ENCODE assay signal across 8 mouse cellular contexts in the genomic region with DNA sequence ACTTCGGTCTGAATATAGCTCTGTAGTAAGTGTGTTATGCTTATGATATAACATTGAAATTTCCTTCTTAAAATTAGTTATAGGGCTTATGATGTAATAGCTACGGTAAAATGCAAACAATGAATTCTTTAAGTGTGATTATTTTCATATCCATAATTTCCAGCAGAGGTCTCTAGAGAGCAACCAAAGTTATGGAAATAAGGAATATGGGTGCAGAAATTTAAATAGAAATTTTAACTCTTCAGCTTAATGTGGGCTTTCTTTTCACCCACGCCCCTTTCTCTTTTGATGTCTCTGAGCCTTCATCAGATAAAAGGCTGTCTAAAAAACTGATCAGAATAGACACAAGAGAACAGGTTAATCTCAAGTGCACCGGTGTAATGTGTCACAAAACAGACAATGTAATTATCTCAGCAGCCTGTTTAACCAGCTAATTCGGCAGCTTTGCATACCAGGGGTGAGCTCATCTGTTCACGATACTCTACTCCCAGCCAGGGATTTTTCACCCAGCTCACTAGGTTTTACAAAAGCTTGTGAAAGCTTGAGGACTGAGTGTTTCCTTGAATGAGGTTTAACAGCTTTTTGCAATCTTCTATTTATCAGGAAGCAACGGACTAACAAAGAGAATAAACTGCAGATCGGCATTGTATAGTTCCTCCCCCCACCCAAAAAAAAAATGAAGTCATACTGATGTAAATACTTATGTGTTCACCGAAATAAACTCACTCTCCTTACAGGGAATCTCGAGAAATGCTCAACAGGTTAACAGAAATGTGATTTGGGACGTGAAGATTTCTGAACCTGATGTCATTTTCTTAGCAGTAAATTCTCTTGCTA.
A peak's percentile ranks its signal among the peaks of the same experiment; 100 is the strongest.
DNase-seq lines count a peak whose midpoint lies in the region; ATAC-seq and TF ChIP-seq lines count a peak whose summit lies in the region.

No protein-coding gene starts in this region.

- no peak for ATAC-seq in heart, embryonic 12.5 days (ENCODE audit: insufficient number of reproducible peaks, low FRiP score)
- ATAC-seq in midbrain, embryonic 13.5 days, result 0 out of 2 replicates have a peak, but pooled peaks have one; percentile 45
- no peak for ATAC-seq in midbrain, embryonic 11.5 days (ENCODE audit: low FRiP score)
- no peak for ATAC-seq in liver, postnatal 0 days

- no peaks in the 10 kb centered on the region for H3K9me3 ChIP-seq in heart, embryonic 12.5 days (replicated peaks)
- no peaks in the 10 kb centered on the region for H3K9me3 ChIP-seq in heart, embryonic 10.5 days
- no peaks in the 10 kb centered on the region for H3K9me3 ChIP-seq in midbrain, embryonic 13.5 days
- no peaks in the 10 kb centered on the region for H3K9me3 ChIP-seq in midbrain, embryonic 11.5 days (ENCODE audit: control insufficient read depth, low read length)
- H3K9me3 ChIP-seq in forebrain, embryonic 10.5 days, result no peaks in the 10 kb centered on the region
- H3K9me3 ChIP-seq in liver, postnatal 0 days (ENCODE audit: low read length), result no peaks in the 10 kb centered on the region

- H3K4me3 ChIP-seq in heart, embryonic 12.5 days, result 0 out of 2 replicates have a peak overlapping the region, but pooled peaks have one; percentile 4
- no peak overlapping the region for H3K4me3 ChIP-seq in heart, embryonic 10.5 days
- H3K4me3 ChIP-seq in midbrain, embryonic 13.5 days (replicated peaks), result no peak overlapping the region
- H3K4me3 ChIP-seq in midbrain, embryonic 11.5 days (ENCODE audit: low read depth, low read length), result no peak overlapping the region
- H3K4me3 ChIP-seq in forebrain, embryonic 10.5 days, result peak overlapping the region; percentile 24; the same call in 1 of the 2 replicates
- no peak overlapping the region for H3K4me3 ChIP-seq in liver, postnatal 0 days (ENCODE audit: low read depth, low read length)

- H3K4me2 ChIP-seq in heart, embryonic 12.5 days, result peak overlapping the region; percentile 52
- H3K4me2 ChIP-seq in midbrain, embryonic 13.5 days (replicated peaks), result peak overlapping the region; percentile 36
- H3K4me2 ChIP-seq in midbrain, embryonic 11.5 days, result no peak overlapping the region
- H3K4me2 ChIP-seq in liver, postnatal 0 days (ENCODE audit: low read depth, low read length), result peak overlapping the region; percentile 47; the same call in 1 of the 2 replicates

- 0 out of 2 replicates have a peak, but pooled peaks cover 2% of the 10 kb centered on the region for H3K4me1 ChIP-seq in heart, embryonic 12.5 days (replicated peaks)
- no peaks in the 10 kb centered on the region for H3K4me1 ChIP-seq in heart, embryonic 10.5 days
- H3K4me1 ChIP-seq in midbrain, embryonic 13.5 days (replicated peaks), result no peaks in the 10 kb centered on the region
- H3K4me1 ChIP-seq in midbrain, embryonic 11.5 days (ENCODE audit: control insufficient read depth, insufficient read depth, low read length), result no peaks in the 10 kb centered on the region
- H3K4me1 ChIP-seq in forebrain, embryonic 10.5 days, result peaks cover 12% of the 10 kb centered on the region
- no peaks in the 10 kb centered on the region for H3K4me1 ChIP-seq in liver, postnatal 0 days (ENCODE audit: insufficient read depth)

- no peak overlapping the region for H3K9ac ChIP-seq in heart, embryonic 12.5 days
- H3K9ac ChIP-seq in midbrain, embryonic 13.5 days (replicated peaks), result no peak overlapping the region
- no peak overlapping the region for H3K9ac ChIP-seq in midbrain, embryonic 11.5 days (ENCODE audit: low read length)
- H3K9ac ChIP-seq in liver, postnatal 0 days (replicated peaks), result no peak overlapping the region

- peak; percentile 43 for TF ChIP-seq CTCF in liver, postnatal 0 days (IDR thresholded peaks at IDR 0.05; ENCODE audit: low read depth)

- no peaks in the 10 kb centered on the region for H3K27me3 ChIP-seq in heart, embryonic 12.5 days (replicated peaks)
- H3K27me3 ChIP-seq in heart, embryonic 10.5 days (ENCODE audit: insufficient read depth, poor library complexity, severe bottlenecking), result no peaks in the 10 kb centered on the region
- no peaks in the 10 kb centered on the region for H3K27me3 ChIP-seq in midbrain, embryonic 13.5 days
- H3K27me3 ChIP-seq in midbrain, embryonic 11.5 days (ENCODE audit: control insufficient read depth, insufficient read depth, low read length), result no peaks in the 10 kb centered on the region
- H3K27me3 ChIP-seq in forebrain, embryonic 10.5 days (ENCODE audit: poor library complexity, severe bottlenecking), result no peaks in the 10 kb centered on the region
- no peaks in the 10 kb centered on the region for H3K27me3 ChIP-seq in liver, postnatal 0 days (ENCODE audit: insufficient read depth, low read length)

- TF ChIP-seq EP300 in liver, postnatal 0 days (IDR thresholded peaks at IDR 0.05; ENCODE audit: low read depth), result no peak

- H3K27ac ChIP-seq in heart, embryonic 12.5 days (ENCODE audit: poor library complexity, severe bottlenecking), result no peak overlapping the region
- H3K27ac ChIP-seq in heart, embryonic 10.5 days, result no peak overlapping the region
- no peak overlapping the region for H3K27ac ChIP-seq in midbrain, embryonic 13.5 days
- H3K27ac ChIP-seq in midbrain, embryonic 11.5 days (ENCODE audit: low read depth, low read length), result no peak overlapping the region
- H3K27ac ChIP-seq in forebrain, embryonic 10.5 days, result no peak overlapping the region
- H3K27ac ChIP-seq in liver, postnatal 0 days (ENCODE audit: low read depth), result no peak overlapping the region

- no peak for DNase-seq in heart, embryonic 10.5 days (ENCODE audit: low spot score)
- DNase-seq in midbrain, embryonic 11.5 days (ENCODE audit: low spot score, missing footprints), result no peak
- DNase-seq in forebrain, embryonic 10.5 days (ENCODE audit: extremely low spot score, low spot score), result no peak
- DNase-seq in liver, postnatal 0 days, result no peak
- DNase-seq in ovary, adult 18-20 months (ENCODE audit: low spot score), result no peak
- DNase-seq in urinary bladder, postnatal 4 days (ENCODE audit: low spot score in 2 of 2), result no peak

- H3K36me3 ChIP-seq in heart, embryonic 12.5 days, result no peaks in the 10 kb centered on the region
- H3K36me3 ChIP-seq in heart, embryonic 10.5 days, result no peaks in the 10 kb centered on the region
- H3K36me3 ChIP-seq in midbrain, embryonic 13.5 days, result no peaks in the 10 kb centered on the region
- no peaks in the 10 kb centered on the region for H3K36me3 ChIP-seq in midbrain, embryonic 11.5 days (ENCODE audit: control insufficient read depth, insufficient read depth, low read length)
- H3K36me3 ChIP-seq in forebrain, embryonic 10.5 days (replicated peaks), result no peaks in the 10 kb centered on the region
- H3K36me3 ChIP-seq in liver, postnatal 0 days (replicated peaks; ENCODE audit: insufficient read depth, low read length), result no peaks in the 10 kb centered on the region

- WGBS in heart, embryonic 12.5 days, result 48% methylated on average over 11 of the region's 11 CpGs
- 55% methylated on average over 11 of the region's 11 CpGs for WGBS in heart, embryonic 10.5 days
- WGBS in midbrain, embryonic 13.5 days, result 36% methylated on average over 11 of the region's 11 CpGs
- 44% methylated on average over 11 of the region's 11 CpGs for WGBS in midbrain, embryonic 11.5 days
- 47% methylated on average over 11 of the region's 11 CpGs for WGBS in forebrain, embryonic 10.5 days
- 26% methylated on average over 11 of the region's 11 CpGs for WGBS in liver, postnatal 0 days (ENCODE audit: insufficient replicate concordance)

Comparison
In these comparisons a context has a peak if more than half of its experiments do, and no peak if none do; other contexts are left out.
1. H3K4me3 ChIP-seq: peak in heart, embryonic 12.5 days (single experiment) and forebrain, embryonic 10.5 days (single experiment); none in heart, embryonic 10.5 days (single experiment), midbrain, embryonic 13.5 days (single experiment), midbrain, embryonic 11.5 days (single experiment) and liver, postnatal 0 days (single experiment).